Mouse (Mus musculus) c-Kit-positive CD71-positive TER-119-positive erythroid progenitor cells, embryonic 14.5 days (primary cell): ENCODE results near the gene Vmn2r46.
"Not testable (repeated sequence)": the region's sequence is repeated elsewhere in the genome, so short reads cannot be mapped to it uniquely, and the experiment has no call there.

Source experiments
- DNase-seq: peaks from one replicate; pipeline ENCODE4 v3.0.0-alpha.2; 2013; ENCODE audit warnings: low spot score

The Vmn2r46 gene

GRCm38 (mm10) chr7:9770471-9770870 lies at the start of gene Vmn2r46:
Gene Vmn2r46 (minus strand): TSS chr7:9770571.
- DNase-seq: not testable (repeated sequence)
